Mouse (Mus musculus) CH12.LX (cell line): ENCODE results near the gene Mad2l2.

ENCODE experiments used
- CTCF ChIP-seq, 2 experiments: IDR thresholded peaks in 1 of 2; conservative IDR thresholded peaks in 1 of 2; 2 replicates each; pipeline ENCODE4 v1.5.1; 2011 to 2012; ENCODE audit warnings: low read depth in 2 of 2, low read length in 2 of 2, improper control_type of control experiment in 1 of 2, inconsistent platforms in 1 of 2, mild to moderate bottlenecking in 1 of 2, moderate library complexity in 1 of 2
- GABPA ChIP-seq: IDR thresholded peaks from 2 replicates; pipeline ENCODE4 v1.6.1; 2012; ENCODE audit warnings: low read depth, low read length, improper control_type of control experiment, inconsistent platforms; ENCODE audit not compliant: insufficient replicate concordance
- TCF12 ChIP-seq: IDR thresholded peaks from 2 replicates; pipeline ENCODE4 v1.6.1; 2014; ENCODE audit warnings: low read depth, mild to moderate bottlenecking, inconsistent platforms, low read length, improper control_type of control experiment
- UBTF ChIP-seq: IDR thresholded peaks from 2 replicates; pipeline ENCODE4 v1.6.1; 2012; ENCODE audit warnings: low read depth, mild to moderate bottlenecking, inconsistent platforms, low read length, improper control_type of control experiment, moderate library complexity

DNA sequence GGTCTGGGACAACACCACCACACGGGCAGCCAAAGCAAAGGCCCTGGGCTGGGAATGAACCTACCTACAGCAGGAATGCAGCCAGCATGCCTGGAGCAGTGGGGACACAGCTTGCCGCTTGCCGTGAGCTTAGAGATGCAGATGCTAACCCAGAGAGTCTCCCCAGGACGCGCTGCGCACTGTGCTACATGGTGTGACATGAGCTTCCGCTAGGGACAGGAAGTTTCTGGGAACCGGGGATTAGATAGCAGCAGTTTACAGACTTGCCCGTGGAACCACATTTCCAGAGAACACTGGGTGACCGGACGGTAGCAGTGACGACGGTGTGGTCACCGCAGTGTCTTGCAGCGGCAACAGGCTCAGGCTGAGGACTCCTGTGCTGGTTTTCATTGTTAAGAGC, 39.4 kb downstream of the Mad2l2 start:
- TF ChIP-seq CTCF (conservative IDR thresholded peaks at IDR 0.05 in 1 of 2, IDR thresholded peaks at IDR 0.05 in 1 of 2; ENCODE audit: low read depth in 2 of 2, low read length in 2 of 2) = no peak
- no peak for TF ChIP-seq UBTF
- no peak for TF ChIP-seq TCF12
- no peak for TF ChIP-seq GABPA
